Mouse (Mus musculus) left cerebral cortex, adult 9 months (tissue): ENCODE measurements around the gene Mepce.

Experiments
- DNase-seq, 2 experiments: peaks; one replicate each; pipeline ENCODE4 v3.0.0; 2022; ENCODE audit warnings: low spot score in 2 of 2

The Mepce gene

GRCm38 (mm10) chr5:137741023-137741931, 46.2 kb downstream of the Mepce start, which contains the start of gene Nyap1:
Nyap1 (minus strand) TSS chr5:137741607.
- peak in 1 of 2 experiments; percentile 76 for DNase-seq

DNA sequence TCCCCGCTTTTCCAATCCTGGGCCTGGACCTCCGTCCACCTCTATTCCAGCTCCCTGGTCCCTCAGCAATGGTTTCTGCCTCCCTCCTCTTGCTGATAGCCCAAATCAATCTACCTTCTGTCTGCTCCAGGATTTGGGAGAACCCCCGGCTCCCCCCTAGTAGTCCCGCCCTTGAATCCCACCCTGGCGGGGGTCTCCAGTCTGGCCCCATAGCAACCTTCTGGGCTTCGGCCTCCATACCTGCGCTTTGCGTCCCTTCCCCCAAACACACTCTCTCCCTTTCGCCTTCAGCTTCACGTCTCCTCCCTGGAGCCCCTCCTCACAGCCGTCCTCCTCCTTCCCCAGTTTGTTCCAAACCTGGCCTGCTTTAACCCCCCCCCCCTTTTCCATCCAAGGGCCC, 46.9 kb downstream of the Mepce start:
- no peak for DNase-seq

GRCm38 (mm10) chr5:137739471-137739870, 48.0 kb downstream of the Mepce start:
- no peak for DNase-seq

- no peak for DNase-seq
Measured at GRCm38 (mm10) chr5:137738516-137738915, 48.9 kb downstream of the Mepce start.

GRCm38 (mm10) chr5:137737400-137737940, 50.0 kb downstream of the Mepce start:
- no peak for DNase-seq

DNA sequence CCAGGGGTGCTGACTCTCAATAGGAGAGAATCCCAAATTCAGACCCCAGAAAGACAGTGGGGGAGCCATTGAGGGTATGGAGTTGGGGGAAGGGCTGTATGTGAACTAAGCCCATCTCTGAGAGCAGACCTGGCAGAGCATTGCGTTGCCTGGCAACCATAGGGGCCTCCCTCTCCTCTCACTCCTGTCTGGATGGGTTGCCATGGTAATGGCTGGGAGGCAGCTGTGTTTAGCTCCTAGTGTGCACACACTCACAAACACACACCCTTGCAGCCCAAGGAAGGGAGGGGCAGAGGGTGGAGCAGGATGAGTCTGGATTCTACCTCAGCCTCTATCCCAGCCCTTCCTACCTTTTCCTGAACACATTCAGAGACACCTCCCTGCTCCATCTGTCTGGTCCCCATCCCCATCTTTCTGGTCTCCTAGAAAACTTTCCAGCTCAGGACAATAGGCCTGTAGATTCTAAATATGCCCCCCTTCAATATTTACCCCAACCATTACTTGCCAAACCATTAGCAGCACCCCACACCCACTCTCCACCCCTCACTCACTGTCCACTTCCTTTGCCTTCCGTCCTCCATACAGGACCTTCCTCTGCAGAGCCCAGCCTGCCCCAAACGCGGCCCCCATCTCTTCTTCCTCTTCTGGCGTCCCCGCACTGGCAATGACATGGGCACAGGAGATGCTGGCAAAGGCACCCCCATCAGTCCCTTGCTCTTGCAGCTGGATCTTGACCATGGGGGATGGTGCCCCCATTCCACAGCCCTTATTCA, 53.0 kb downstream of the Mepce start:
- peak; percentile 92 to 95 for DNase-seq

DNA sequence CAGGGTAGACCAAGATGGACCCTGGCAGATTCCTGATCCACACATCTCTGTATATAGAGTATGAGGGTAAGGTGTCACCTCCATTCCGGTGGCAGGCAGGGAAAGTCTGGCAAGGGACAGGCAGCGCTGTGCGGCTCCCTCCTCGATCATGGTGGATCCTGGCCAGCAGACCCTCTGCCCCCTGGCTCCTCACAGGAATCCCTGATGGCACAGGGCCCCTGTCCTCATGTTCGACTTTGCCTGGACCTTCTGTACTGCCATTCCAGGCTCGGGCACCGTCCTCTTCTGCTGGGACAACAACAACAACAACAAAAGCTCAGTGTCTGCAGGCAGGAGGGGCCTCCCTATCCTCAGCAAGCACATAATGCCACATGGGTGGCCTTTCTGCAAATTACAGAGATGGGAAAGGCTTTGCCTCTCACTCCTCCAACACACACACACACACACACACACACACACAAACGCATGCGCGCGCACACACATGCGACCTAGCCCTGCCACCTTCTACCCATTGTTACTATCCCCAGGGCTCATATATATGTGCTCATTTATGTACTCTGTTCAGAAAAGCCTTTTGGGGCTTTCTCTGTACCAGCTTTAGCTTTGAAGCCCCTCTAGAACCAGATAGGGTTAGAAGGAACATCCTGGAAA, 53.7 kb downstream of the Mepce start:
- DNase-seq = no peak
